Mouse (Mus musculus) liver (tissue): Measurements from ENCODE around the gene Pik3c2g.
"Not testable (repeated sequence)": the region's sequence is repeated elsewhere in the genome, so short reads cannot be mapped to it uniquely, and the experiment has no call there.

Source experiments
- DNase-seq: peaks from one replicate; pipeline ENCODE4 v3.0.0-alpha.2; 2020; ENCODE audit warnings: mixed read lengths

Pik3c2g gene

DNA sequence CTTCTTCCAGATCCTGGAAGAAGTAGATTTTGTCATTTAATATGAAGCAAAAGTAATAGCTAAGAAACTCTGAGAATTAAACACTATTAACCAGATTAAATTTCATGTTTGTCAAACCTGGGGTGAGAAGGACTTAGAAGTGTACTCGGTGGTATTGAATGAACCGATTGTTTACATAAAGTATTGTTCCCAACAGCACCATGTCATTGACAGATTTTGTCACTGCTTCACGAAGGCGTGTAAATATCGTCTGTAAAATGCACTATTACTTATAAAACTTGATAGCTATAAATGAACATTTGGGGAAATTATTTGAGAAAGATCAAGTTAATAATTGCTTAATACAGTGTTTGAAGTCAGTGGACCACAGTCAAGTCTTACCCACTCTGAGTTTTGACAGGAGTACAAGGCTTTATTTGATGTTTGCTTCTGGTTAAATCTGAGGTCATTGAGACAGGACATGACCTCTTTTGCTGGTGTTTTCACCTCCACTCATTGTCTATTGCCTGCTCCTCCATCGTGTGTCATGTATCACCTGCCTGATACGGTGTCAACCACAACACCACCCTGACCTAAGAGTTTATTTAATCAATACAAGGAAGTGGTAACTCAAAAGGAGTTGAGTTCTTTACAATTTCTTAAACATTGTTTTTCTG lies 260.0 kb downstream of the Pik3c2g start:
- no peak for DNase-seq

DNA sequence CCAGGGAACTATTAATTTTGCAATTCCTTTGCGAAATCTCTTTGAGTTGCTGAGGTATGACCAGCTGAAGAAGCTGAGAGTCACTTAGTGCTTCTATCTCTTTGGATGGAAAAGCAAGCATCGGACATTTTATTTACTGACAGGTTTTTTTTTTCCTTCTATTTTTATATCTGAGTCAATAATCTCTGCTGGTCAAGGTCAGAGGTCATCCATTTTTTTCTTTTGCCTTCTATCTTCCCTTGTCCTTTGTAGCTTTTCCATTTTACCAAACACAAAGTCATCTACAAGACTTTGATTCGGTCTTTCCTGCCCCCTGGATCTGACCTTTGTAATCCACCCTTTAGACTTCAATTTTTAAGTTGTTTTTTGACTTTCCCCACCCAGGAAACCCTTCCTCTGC lies 262.9 kb downstream of the Pik3c2g start:
- no peak for DNase-seq

DNA sequence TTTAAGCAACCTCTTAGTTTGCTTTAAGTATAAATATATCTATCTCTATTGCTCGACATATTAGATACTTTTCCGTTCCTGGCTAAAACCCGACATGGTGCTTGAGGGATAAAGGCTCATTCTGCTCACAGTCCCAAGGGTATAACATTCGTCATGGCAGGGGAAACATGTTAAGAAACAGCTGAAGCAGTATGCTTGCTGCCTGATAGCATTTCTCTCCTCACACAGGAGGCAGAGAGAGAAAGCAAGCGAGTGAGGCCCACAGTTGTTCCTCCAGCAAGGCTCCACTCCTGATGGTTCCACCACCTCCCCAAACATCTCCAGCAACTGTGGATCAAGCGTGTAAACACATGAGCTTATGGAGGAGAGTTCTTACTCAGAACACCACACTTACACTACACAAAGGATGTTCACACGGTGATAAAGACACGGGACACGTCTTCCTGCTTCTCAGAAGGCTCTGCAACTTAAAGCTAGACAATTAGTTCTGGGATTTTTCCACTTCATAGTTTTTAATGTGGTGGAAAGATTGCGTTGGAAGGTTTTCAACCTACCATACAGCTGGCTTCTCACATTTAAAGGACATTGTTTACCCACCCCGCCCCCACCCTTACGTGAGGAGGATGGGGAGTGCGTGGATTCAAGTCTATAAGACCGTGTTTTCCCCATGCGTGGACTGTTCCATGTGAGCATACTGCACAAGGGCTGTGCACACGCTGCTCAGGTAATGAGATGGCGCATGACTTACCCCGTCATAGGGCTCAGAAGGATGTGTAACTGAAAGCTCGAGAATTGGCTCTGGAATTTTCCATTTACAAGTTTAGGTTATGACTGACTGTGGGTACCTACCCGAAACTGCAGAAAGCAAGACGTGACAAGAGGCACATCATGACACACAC lies 264.9 kb downstream of the Pik3c2g start:
- DNase-seq = no peak

DNA sequence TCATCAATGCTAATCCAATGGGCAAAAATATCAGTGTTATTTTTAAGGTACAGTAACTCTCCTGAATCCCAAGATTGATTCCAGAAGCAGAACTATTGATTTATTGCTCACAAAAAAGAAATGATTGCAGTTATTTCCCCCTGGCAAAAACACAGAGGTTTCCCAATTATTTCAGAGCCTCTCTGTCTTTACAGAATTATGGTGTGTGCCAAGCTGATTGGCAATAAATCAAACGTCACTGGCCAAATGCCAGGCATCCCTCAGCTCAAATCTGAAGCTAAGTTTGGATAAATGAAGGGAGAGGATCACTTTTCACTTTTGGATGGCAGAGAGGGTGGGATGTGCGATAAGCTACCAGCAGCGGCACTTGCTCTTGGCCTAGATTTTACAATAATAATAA lies 265.8 kb downstream of the Pik3c2g start:
- no peak for DNase-seq

DNA sequence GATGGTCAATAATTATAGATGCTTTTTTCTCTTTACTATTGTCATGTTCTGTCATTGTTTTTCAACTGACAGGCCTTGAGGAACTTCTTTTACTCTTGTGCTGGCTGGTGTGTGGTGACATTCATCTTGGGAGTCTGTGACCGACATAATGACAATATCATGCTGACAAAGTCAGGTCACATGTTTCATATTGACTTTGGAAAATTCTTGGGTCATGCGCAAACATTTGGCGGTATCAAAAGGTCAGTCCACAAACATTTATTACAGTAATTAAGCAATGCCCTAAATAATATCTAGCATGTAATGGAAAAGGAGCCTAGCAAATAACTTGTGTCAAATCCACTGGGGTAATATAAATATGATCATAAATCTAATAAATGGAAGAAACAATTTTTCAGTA lies 273.1 kb downstream of the Pik3c2g start:
- DNase-seq = no peak

DNA sequence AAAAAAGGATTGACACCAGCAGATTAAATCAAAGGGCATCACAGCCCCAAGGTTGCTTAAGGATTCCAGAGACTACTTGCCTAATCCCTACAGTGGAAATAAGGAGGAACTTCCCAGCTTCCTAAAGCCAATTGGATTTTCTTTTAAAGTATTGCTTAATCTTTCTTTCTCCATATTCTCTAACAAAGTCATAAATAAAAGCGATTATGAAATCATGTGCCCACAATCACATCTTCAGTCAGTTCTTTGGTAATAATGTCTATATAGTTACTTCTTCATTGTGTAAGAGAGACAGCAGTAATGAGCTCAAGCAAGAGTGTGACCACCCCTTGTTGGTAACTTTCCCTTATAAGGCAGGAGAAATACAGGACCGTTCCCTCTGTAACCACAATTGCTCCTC lies 274.5 kb downstream of the Pik3c2g start:
- DNase-seq = no peak

DNA sequence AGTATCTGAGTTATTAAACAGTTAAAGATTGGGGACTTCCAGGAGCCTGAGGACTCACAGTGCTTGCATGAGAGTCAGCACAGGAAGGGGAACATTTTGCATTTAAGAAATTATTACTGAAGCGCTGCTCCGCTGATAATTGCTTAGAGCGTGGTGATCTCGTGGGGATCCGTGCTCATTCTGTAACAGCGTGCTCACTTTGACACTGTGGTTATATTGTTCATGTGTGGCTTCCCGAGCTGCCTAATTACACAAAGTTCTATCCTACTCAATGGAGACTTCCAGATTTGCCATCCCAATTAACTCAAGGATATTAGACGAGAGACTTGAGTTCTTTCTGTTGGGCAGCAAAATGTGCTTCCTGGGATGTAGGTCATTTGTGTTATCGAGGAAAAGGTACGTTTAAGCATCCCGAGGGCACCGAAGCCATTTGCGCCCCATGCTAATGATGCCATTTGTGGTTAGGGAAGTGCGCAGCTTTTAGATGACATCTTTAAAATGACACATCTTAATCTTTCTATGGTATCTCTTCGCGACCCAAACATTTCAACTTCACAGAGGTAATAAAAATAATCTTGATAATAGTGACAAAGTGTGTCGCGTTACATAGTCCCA lies 278.1 kb downstream of the Pik3c2g start:
- DNase-seq = no peak

DNA sequence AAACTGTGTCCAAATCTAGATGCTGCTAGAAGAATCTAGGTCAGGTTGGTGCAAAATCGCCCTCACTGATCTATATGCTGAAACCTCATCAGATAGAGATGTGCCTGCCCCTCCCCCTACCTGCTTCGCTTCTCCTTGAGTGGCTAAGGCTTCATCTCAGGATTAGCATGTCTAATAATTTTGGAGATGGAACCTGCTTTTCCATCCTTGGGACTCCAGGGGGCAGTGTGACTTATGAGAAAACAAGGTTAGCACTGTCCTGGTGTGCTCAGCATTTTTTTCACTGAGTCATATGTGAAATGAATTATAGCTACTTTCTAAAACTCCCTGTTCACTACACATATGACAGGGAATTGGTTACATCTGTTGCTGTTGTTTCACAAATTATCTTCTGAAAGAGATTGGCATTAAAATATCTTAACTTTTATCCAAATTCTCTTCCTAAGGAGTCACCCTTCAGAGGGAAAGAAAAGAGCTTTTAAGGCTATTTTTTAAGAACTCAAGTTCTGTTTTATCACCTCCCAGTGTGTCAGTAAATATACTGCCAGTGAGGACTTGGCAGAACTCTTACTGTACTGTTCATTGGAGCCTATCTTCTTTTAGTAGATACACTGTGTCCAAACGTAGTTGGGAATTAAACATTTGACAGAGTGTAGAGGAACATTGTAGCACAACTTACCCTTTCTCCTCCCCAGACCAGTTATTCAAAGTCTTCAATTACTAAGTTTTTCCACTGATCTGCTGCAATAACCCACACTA lies 287.6 kb downstream of the Pik3c2g start:
- DNase-seq = peak; percentile 18

DNA sequence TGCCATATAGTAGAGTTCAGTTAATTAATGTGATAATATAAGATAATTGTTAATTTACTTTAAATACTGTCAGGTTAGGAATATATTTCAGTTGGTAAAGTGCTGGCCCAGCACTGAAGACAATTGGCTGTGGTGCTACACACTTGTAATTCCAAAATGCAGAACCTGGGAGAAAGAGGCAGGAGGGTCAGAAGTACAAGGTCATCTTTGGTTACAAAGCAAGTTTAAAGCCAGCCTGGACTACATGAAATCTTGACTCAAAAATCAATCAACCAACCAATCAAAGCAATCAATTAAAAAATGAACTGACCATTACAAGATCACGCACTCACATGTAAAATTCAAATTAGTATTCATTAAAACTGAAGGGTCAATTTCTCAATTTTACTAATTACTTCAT lies 289.7 kb downstream of the Pik3c2g start:
- DNase-seq = no peak

DNA sequence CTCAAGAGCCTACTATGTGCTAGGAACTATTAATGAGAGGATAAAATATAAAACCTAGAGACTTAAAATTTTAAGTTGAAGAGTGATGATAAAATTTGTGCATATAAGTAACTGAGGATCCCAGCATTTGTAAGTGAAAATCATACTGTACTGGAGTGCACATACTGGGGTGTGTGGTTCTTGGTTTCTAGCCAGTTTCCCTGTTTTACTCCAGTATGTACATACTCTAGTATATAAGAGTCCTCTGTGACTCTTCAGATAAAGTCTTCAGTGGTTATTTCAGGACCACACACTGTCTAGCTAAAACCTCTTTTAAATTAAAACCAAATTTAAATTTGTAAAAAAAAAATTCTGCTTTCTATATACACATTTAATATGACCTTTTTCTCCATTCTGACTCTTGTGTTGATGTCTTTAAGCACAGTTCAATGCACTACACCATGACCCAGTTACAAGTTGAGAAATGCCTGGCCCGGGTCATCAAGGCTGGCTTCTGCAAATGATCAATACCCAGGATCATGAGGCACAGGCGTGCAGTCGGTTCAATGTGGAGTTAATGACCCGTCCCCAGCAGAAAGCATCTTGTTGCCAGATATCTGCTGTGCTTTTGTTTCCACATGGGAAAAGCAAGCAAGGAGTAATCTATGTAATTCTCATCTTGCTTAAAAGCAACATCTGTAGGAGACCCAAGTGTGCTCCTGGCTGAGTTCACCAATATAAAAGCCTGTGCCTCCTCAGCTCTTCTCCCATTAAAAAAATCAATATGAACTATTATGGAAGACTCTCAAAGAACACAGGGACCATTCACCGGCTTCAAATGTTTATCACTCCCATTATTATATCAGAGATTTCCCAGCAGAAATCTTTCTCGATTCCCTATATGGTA lies 290.7 kb downstream of the Pik3c2g start:
- DNase-seq = no peak

DNA sequence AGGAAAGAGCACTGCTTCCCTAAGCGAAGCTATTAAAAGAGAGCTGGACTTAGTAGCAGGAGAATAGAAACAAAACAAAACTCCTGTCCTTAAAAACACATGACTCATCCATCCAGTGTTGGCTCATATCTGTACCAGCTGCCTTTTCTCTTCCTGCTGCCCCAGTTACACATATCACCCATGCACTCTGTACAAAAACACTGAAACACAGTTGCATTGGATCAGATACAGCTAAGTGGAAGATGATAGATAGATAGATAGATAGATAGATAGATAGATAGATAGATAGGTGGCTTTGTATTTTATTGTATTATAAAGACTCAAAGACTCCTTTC lies 291.3 kb downstream of the Pik3c2g start:
- no peak for DNase-seq

DNA sequence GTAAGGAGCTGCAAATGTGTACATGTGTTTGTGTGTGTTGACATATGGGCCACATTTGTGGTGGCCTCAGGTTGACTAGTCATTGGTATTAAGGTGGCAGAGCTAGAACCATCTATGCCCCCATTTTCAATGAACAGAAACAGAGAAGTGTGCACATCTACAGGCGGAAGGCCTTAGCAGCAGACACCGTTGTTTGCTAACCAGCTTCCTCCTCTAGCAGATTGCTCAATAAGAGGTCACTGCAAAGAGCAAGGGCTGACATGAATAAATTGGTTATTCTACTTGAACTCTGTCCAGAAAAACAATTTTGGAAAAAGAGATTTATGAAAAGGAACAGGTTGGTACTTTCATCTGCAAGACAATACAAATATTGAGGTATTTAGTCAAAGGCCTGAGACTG lies 295.1 kb downstream of the Pik3c2g start:
- DNase-seq = no peak

DNA sequence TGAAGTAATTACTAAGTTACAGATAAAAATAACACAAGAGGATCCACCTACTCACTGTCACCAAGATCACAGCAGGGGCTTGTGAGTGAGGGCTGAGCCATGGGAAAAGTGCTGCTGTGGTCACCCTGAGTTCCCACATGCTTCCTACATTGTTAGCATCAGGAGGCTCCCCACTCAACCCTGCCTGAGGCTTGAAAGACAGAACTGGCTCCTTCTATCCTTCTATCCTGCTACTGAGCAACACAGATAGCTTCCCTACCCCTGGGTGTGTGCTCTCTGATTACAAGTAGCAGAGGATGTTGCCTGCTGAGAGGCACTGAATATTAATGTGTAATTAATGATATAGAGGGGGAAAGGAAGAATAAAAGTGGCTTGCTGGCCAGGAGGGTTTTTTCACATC lies 300.2 kb downstream of the Pik3c2g start:
- no peak for DNase-seq

DNA sequence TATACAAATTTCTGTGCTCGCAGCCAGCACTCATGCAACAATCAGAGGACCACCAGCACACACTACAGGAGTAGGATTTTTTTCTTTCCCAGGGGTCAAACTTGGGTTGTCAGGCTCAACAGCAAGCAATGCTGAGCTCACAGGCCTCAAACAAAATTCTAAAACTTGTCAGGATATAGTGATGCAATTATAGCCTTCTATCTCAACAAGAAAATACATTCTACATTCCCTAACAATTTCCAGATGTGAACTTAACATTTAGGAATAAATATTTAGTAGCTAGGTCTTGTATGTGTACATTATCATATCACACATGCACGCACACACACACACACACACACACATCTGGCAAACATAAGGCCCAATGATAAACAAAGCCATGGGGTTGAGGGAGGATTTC lies 308.6 kb downstream of the Pik3c2g start:
- DNase-seq = no peak

DNA sequence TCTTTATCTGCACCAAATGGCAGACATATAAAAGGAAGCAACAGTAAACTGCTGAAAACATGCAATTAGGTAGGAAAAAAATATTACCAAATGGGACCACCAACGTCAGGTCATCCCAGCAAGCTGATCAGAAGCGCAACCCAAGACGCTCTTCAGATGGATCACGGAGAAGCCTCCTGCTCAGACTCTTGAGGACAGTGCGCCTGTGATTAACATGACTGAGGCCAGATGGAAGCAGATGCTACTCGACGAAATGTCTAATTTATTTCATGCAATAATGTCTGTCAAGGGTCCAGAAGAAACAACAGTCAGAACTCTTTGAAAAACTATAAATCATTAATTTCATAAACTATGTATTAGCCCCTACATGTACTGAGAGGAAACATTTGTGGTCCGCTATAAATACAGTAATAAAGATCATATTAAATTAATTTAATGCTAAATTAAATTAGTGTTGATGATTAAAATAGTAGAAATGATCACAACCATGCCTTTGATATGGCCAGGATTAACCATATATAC lies 312.7 kb downstream of the Pik3c2g start:
- no peak for DNase-seq

DNA sequence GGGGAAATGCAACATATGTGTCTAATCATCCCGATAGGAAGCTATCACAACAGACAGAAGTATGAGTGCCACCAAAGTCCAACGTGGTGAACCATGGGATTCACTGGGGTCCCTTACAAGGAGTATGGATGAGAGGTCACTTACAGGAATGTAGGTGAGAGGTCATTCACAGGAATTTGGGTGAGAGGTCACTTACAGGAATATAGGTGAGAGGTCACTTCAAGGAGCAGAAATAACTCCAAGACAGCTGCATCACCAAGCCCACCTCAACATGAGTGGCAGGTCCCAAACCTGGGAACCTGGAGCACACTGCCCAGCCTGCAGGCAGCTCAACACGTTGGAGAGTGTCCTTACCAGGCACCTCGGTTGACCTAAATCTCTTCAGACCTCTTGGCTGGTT lies 314.8 kb downstream of the Pik3c2g start:
- no peak for DNase-seq

DNA sequence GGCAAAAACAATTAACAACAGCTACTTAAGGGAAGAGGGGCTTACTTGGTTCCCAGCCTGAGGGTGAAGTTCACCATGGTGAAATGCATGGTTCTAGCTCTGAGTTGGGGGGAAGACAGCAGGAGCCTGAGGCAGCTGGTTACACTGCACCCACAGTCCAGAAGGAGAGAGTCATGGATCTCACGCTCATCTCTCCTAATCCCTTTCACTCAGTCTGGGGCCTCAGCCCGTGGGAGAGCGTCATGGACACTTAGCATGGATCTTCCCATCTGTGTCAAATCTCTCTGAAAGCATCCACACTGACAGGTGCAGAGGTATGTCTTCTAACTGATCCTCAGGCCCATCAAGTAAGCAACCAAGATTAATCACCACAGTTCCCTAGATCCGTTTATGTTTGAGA lies 320.1 kb downstream of the Pik3c2g start:
- DNase-seq = no peak

DNA sequence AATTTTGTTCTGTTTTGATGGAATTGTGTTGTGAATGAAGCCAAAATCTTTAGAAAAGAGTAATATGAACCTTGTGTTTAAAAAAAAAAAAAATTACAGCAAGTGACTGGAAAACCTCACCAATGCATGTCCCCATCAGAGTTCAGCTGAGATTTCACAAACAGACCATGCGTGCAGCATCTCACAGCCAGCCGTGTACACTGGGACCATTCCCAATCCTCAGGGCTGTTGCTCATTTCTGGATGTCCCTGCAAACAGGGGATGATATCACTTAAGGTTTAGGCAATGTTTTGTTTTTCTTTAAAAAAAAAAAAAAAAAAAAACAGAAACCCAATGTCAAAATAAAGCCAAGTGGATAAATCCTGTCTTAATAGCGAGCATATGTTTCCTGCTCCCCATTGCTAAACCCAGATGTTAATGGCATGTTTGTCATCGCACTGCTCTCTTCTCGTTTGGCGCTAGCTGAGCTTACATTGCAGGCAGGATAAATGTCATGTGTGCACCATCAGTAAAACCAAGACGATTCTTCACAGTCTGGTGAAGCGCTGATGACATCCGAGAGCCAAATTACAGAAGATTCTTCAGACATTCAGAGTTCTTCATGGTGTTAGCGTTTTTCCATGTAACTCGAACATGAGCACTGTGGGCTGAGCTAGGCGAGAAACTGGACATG lies 322.1 kb downstream of the Pik3c2g start:
- no peak for DNase-seq

DNA sequence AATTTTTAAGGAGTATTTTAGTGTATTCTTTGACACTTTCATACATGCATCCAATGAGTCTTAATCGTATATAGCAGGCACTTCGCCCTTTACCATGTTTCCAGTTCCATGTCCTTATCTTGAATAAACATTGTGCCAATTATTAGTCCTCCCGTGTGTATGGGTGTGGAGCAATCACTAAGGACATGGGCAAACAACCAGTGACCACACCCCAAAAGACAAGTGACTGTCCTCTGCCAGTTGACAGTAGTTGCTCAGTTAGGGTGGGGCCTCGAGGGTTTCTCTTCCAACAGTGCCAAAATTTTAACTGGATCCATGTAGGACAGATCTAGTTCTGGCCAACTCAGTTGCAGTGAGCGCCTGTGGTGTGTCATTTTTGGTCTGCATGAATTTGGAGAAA lies 341.7 kb downstream of the Pik3c2g start:
- no peak for DNase-seq

DNA sequence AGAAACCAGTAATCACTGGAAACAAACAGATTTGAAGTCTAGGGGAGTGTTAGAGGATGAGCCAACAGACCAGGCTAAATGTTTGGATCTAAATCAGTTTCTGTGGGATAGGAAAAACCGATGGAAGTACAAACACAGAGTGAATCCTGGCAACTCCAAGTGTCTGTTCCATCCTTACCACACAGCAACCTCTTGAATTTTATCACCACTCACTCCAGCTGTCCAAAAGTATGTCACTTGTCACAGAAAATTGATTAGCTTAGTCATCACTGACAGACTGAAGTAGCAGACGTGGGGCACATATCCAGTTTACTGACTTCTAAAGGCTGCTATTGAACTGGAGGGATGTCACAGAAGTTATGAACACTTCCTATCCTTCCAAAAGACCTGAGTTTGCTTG lies 347.8 kb downstream of the Pik3c2g start:
- DNase-seq = no peak

DNA sequence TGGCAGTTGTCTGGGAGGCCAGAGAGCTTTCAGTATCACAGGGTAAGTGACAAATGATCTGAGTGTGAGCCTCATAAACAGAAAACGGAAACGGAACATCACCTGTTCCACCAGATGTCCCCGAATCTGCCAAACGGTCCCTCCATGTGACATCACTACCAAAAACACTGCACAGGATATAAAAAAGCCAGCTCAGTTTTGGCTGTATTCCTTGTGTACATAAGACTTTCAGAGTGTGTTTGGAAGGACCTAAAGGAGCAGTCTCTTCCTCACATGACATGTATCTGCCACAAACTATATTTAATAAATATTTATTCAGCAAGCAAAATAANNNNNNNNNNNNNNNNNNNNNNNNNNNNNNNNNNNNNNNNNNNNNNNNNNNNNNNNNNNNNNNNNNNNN lies 350.6 kb downstream of the Pik3c2g start:
- DNase-seq = not testable (repeated sequence)
